Mouse (Mus musculus): ENCODE results near the gene Ankrd23.
A peak's percentile ranks its signal among the peaks of the same experiment; 100 is the strongest.

Ankrd23 gene

DNA sequence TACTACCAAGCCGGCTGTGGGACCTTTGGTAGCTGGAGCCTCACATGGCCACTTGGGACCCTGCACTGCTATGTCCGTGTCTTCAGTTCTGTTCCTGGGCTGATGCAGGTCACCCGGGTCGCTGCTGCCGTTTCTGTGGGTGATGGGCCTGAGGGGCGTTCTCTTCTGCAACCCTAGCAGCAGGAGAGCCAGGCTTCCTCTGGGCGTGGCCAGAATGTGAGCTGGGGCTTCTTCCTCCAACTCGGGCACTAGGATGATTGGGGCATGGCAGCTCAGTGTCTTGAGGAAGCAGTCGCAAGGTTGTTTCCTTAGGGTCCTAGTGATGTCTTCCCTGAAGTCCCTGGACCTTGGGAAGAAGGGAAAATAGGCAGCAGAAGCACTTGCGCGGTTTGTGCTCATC lies 17.1 kb downstream of the Ankrd23 start:
- DNase-seq (ENCODE audit: low spot score in 2 of 2): no peak

DNA sequence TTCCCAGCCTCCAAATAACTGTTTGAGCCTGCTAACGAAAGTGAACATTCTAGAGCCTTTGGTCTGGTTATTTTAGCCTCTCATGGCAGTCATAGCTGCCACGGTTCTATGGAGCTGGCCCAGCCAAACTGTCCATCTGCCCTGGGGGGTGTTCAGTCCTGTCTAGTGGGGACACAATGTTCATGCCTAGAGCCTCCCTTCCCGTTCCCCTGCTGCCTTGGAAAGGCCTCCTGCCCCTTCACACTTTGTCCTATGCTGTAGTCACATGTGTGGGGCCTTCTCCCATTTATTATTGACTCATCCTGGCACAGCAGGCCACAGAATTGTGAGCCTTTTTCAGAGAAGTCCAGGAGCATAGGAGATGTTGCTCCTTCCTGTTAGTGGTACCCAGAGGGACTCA lies 18.4 kb downstream of the Ankrd23 start:
- DNase-seq (ENCODE audit: low spot score in 2 of 2): no peak

DNA sequence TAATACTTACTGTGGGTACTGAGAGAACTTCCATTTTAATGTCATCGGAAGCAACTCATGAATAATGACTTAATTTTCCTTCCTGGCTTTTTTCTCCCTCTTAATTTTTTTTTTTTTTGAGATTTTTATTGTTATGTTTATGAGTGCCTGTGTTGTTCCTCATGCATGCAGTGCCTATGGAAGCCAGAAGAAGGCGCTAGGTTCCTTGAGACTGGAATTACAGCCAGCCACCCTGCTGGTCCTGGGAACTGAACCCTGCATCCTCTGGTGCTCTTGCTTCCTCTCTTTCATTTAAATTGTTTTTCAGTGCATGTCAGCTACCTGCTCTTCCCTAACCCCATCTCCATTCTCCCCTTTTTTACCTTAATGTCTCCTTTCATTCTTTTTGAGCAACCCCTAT lies 23.0 kb downstream of the Ankrd23 start:
- no peak for DNase-seq (ENCODE audit: low spot score in 2 of 2)

DNA sequence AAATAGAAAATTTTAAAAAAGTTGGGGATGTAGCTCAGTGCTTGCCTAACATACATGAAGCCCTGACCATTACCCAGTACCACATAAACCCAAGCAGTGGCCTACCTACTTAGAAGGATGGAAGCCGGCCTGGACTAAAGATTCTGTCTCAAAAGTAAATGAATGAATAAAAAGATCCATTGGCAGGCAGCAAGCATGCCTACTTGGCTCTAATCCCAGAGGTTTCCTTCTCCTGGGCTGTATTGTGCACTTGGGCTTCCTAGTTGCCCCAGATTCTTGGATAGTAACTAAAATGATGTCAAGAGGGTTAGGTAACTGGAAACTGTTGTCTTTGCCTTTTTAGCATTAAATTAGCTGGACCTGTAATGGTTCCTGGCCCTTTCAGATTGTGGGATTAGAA lies 23.4 kb downstream of the Ankrd23 start:
- no peak for DNase-seq (ENCODE audit: low spot score in 2 of 2)

DNA sequence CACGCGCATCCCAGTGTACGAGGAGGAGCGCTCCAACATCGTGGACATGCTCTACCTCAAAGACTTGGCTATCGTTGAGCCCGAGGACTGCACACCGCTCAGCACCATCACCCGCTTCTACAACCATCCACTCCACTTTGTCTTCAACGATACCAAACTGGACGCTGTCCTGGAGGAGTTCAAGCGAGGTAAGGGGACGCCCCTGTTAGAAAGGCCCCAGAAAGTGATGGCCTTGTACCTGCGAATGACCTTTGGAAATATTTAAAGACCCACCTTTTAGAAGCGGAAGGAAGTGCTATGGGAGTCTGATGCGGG lies 23.8 kb downstream of the Ankrd23 start:
- DNase-seq (ENCODE audit: low spot score in 2 of 2): no peak

DNA sequence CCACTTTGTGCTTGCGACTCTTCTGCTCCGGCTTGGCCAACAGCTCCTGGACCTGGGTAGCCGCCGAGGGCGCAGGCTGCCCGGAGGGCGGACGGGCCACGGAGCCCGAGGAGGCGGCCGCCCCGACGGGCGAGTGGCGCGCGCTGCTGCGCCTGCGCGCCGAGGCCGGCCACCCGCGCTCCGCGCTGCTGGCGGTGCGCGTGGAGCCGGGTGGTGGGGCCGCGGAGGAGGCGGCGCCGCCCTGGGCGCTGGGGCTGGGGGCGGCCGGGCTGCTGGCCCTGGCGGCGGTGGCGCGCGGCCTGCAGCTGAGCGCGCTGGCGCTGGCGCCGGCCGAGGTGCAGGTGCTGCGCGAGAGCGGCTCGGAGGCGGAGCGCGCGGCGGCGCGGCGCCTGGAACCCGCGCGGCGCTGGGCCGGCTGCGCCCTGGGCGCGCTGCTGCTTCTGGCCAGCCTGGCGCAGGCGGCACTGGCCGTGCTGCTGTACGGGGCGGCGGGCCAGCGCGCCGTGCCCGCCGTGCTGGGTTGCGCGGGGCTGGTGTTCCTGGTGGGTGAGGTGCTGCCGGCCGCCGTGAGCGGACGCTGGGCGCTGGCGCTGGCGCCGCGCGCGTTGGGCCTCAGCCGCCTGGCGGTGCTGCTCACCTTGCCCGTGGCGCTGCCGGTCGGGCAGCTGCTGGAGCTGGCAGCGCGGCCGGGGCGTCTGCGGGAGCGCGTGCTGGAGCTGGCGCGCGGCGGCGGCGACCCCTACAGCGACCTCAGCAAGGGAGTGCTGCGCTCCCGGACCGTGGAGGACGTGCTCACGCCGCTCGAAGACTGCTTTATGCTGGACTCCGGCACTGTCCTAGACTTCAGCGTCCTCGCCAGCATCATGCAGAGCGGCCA lies 24.4 kb downstream of the Ankrd23 start:
- DNase-seq (ENCODE audit: low spot score in 2 of 2): peak in 1 of 2 experiments; percentile 50

DNA sequence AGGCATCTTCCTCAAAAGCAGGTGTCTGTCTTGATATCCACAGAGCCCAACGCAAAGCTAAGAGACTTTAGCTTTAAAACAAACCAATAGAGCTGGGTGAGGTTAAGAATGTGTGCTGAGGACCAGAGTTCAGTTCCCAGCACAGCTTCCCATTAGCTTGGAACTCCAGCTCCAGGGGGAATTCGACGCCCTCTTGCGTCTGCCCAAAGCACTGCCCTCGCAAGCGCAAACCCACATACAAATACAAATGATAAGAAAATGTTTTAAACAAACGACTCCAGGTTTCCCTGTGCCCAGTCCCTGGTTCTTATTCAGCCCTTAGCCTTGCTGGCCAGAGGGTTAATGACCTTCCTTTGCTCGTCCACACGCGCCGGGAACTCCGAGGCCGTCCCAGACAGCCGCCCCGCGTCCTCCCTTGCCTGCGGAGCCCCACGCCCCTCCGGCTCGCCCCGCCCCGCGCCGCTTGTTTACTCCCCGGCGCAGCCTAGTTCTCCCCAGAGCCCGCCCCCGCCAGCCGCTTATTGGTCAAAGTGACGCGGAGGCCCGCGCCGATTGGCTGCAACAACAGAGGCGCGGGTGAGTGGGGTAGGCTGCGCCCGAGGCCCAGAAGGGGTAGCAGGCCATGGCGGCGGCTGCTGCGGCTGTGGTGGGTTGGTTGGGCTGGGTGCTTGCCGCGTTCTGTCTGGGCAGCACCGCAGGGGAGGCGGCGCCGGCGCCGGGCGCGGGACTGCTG lies 25.2 kb downstream of the Ankrd23 start, which contains the start of gene Cnnm3:
Cnnm3 (plus strand) TSS at position 579 of the 733 bp plus-strand sequence.
- peak; percentile 99 to 100 for DNase-seq (ENCODE audit: low spot score in 2 of 2)

DNA sequence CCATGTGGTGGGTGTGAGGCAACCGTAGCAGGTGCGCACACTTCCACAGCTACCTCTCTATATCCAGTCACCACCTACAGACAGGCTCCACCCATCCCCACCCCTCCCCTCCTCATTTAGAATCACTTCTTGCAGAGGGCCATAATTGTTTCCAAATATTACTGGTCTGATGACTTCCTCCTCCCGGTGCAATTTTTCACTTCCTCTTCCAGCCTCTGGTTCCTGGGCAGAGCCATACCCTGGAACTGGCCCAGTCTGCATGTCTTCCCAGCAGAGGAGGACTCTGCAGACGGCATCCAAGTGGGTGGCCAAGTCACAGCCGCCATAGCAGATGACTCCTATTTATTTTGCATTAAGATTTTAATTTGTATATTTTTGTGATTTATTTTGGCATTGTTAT lies 28.4 kb downstream of the Ankrd23 start:
- no peak for DNase-seq (ENCODE audit: low spot score in 2 of 2)

DNA sequence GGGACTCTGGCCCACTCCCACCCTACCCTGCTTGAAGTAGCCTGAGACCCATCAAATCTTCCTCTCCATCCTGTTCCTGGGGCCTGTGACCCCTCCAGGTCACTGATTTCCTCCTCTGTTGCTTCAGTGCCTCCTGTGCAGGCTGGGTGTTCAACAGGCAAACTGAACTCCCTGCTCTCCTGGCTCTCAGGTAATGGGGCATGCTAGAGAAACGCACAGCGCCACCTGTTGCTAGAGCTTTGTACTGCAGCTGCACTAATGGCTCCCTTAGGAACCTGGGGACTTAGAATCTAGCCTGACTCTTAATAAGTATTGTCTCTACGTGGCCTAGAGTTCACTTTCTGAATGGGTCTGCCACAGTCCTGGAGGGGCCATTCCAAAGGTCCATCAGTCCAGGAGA lies 35.4 kb downstream of the Ankrd23 start:
- peak; percentile 52 to 74 for DNase-seq (ENCODE audit: low spot score in 2 of 2)

DNA sequence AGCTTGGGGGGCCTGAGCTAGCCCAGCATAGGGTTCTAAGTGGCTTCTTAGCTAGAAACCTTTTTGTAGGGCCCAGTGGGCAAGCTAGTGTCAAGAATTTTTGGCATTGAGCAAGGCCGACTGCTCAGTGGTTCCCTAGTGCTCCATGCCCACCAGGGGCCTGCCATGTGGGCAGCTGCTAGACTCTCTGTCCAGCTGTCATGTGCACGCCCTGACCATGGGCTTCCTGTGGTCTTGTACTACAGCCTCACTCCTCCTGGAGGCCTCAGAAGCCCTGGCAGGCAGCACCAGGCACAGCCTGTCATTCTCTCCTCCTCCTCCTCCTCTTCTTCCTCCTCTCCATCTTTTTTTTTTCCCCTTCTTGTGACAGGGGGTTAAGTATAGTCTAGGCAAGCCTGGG lies 39.4 kb downstream of the Ankrd23 start:
- DNase-seq (ENCODE audit: low spot score in 2 of 2): no peak

DNA sequence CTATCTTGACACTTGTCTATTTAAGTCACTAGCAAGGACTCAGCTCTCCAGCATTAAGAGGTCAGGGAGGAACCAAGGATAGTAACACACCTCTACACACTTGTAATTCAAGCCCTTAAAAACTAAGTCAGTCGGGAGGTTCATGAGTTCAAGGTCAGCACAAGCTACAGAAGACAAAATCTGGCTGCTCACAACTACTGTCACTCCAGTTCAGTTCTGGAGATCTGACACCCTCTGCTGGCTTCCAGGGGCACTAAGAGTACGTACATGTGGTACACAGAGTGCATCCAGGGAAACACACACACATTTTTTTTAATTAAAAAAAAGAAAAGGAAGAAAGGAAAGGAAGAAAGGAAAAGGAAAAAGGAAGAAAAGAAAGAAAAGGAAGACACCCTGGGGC lies 40.0 kb downstream of the Ankrd23 start:
- DNase-seq (ENCODE audit: low spot score in 2 of 2): no peak

DNA sequence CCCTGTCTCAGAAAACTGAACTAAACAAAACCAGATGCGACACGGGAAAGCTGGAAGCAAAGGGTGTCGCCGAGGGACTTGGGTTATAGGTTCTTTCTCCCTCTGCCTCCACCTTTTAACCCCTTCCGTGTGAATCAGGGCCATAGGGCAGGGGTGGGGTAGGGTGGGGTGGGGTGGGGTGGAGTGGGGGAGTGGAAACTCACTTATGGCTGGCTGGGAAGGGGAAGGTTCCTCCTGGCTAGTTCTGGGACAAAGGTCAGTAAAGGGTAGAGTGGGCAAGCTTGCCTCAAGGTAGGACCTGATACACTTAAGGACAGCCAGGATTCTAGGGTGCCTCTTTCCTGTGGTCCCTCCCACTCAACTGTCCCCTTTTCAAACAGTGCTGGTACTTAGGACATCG lies 43.4 kb downstream of the Ankrd23 start:
- DNase-seq (ENCODE audit: low spot score in 2 of 2): no peak

DNA sequence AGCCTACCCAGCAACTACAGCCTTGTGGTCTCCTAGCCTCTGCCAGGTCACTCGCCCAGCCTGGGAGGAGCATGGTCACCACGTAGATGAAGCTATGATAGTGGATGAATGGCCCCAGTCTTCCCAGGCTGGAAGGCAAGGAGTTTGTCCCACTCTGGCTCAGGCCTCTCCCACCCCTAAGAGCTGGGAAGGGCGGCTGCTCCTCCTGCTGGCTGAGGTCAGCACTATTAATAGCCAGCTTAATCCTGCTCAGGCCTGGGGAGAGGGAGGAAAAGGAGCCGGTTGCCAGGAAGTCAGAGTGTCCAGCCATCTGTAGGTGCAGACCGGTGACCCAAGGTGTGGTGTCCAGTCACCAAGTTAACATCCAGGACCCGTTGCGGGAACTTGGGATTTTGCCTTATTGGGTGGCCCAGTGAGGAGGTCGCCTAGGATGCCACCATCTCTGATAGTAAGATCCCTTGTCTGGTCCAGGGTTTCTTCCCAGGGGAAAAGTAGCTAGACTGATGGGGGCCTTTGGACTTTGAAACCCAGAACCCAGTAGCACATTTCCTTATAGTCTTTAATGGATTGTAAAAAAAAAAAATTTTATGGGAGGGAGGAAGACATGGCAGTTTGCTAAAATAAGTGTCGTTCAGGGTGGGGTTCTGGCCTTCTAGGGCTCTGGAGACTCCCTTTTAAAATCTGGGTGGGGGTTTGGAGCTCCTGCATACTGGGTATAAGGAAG lies 44.1 kb downstream of the Ankrd23 start:
- peak; percentile 52 to 54 for DNase-seq (ENCODE audit: low spot score in 2 of 2)

DNA sequence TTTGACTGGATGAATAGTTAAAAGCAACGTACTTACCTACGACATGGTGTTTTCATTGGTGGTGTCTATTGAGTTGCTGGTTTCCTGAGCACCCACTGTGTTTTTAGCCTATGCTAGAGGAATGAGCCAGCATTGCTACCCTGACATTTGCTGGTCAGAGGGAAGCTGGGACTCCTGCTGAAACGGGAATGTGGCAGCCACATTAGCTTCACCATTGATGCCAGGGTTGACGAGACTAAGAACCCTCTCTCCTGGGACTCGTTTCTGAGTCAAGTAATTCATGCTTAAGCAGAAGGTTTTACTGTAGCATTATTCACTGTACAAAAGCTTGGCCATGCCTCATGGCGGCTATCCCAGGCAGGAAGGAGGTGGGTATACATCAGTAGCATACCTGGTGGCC lies 47.0 kb downstream of the Ankrd23 start:
- no peak for DNase-seq (ENCODE audit: low spot score in 2 of 2)

DNA sequence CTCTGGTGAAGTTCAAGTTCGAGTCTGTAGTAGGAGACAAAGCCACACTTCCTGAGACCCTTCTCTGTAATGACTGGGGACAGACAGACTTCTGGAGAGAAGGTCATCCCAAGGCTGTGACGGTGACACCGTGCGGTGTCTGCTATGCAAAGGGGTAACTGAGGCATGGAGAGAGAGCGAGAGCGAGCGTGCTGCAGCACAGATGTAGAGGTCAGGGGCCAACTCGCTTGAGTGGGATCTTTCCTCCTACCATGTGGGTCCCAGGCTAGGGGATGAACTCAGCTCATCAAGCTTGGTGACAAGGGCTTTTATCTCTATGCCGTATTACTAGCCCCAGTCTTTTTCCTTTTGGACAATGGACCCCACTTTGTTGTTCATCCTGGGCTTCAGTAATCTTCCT lies 49.6 kb downstream of the Ankrd23 start:
- DNase-seq (ENCODE audit: low spot score in 2 of 2): no peak

DNA sequence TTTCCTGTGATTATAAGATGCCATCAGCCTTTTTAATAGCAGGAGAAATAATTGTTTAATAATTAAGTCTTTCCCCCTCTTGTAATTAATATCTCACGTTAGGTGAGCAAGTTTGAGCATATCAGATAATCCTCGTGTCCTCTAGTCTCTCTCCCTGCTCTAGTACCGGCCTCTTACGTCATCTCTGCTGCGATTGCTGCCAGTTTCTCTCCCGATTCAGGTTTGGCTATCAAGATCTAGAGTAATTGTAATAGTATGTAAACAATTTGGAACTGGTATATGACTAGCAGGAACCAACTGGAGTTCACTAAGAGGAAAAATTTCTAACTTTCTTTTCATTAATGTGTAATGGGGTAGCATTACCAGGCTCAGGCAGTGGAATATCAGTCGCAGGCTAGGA lies 51.6 kb downstream of the Ankrd23 start:
- no peak for DNase-seq (ENCODE audit: low spot score in 2 of 2)

DNA sequence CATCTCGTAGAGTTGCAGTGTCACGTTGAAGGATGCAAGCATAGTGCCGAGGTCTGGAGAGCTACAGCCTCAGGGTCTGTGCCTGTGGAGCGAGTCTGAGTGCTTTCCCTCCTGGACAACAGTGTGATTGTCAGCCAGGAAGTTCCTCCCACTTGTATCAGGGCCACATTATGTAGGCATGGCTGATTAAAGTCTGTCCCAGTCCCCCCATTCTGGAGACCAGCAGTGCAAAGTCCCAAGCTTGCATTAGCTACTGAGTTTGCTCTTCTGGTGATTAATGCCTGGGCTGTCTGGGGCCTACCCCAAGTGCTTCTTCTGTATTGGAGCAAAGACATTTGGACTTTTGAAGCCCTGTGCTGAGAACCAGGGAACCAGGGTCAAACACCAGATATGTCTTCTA lies 52.9 kb downstream of the Ankrd23 start:
- DNase-seq (ENCODE audit: low spot score in 2 of 2): no peak

Measured in urinary bladder, adult 18-20 months (tissue).